Mouse (Mus musculus) skeletal muscle tissue, adult 2 months (tissue): ENCODE data around the gene Tubb1.

Experiments used
- DNase-seq: peaks from one replicate; pipeline ENCODE4 v3.0.0-alpha.2; 2012; ENCODE audit warnings: low read depth, low spot score

Tubb1 gene

GRCm38 (mm10) chr2:174443046-174443445 is 7.4 kb upstream of the Tubb1 start:
- DNase-seq, result no peak

- DNase-seq, result no peak
Measured at GRCm38 (mm10) chr2:174444359-174444758, 6.1 kb upstream of the Tubb1 start.

- no peak for DNase-seq
Measured at GRCm38 (mm10) chr2:174445018-174445417, 5.5 kb upstream of the Tubb1 start.

GRCm38 (mm10) chr2:174446492-174446891 is 4.0 kb upstream of the Tubb1 start:
- no peak for DNase-seq

GRCm38 (mm10) chr2:174446905-174447304 is 3.6 kb upstream of the Tubb1 start:
- no peak for DNase-seq

GRCm38 (mm10) chr2:174448405-174448804 is 2.1 kb upstream of the Tubb1 start:
- DNase-seq, result no peak

GRCm38 (mm10) chr2:174453681-174454080 is 3.2 kb downstream of the Tubb1 start:
- DNase-seq, result no peak

GRCm38 (mm10) chr2:174459365-174459764 is 8.9 kb downstream of the Tubb1 start:
- no peak for DNase-seq

GRCm38 (mm10) chr2:174463370-174463769 is 12.9 kb downstream of the Tubb1 start:
- DNase-seq, result no peak

GRCm38 (mm10) chr2:174463789-174464523 is 13.5 kb downstream of the Tubb1 start, which contains the start of gene Atp5e:
Gene Atp5e (minus strand): TSS chr2:174464105.
- peak; percentile 94 for DNase-seq

GRCm38 (mm10) chr2:174470333-174470732 is 19.8 kb downstream of the Tubb1 start:
- DNase-seq, result no peak

GRCm38 (mm10) chr2:174470786-174471405 is 20.4 kb downstream of the Tubb1 start:
- DNase-seq, result no peak

GRCm38 (mm10) chr2:174472407-174472806 is 21.9 kb downstream of the Tubb1 start:
- DNase-seq, result no peak

GRCm38 (mm10) chr2:174472818-174473549 is 22.5 kb downstream of the Tubb1 start, which contains the start of gene Prelid3b:
Gene Prelid3b (minus strand): TSS chr2:174473081.
- peak; percentile 100 for DNase-seq

GRCm38 (mm10) chr2:174473550-174473927 is 23.0 kb downstream of the Tubb1 start:
- DNase-seq, result no peak

GRCm38 (mm10) chr2:174477543-174478319 is 27.2 kb downstream of the Tubb1 start:
- DNase-seq, result no peak

GRCm38 (mm10) chr2:174478746-174479145 is 28.3 kb downstream of the Tubb1 start:
- no peak for DNase-seq

GRCm38 (mm10) chr2:174487005-174487404 is 36.5 kb downstream of the Tubb1 start:
- DNase-seq, result no peak

- no peak for DNase-seq
Measured at GRCm38 (mm10) chr2:174492858-174493257, 42.4 kb downstream of the Tubb1 start.

GRCm38 (mm10) chr2:174500814-174501503 is 50.5 kb downstream of the Tubb1 start:
- no peak for DNase-seq

- DNase-seq, result no peak
Measured at GRCm38 (mm10) chr2:174501517-174501916, 51.0 kb downstream of the Tubb1 start.
